Mouse (Mus musculus): ENCODE results near the gene Med12l. TPM values are rescaled to one million over a fixed set of nuclear protein-coding genes. Genes with fewer than 3 reads are reported as not detected.

Gene Med12l
- total and polyA plus RNA-seq, 2 experiments from 2014 or later, result 2.1 to 19.2 TPM

DNA sequence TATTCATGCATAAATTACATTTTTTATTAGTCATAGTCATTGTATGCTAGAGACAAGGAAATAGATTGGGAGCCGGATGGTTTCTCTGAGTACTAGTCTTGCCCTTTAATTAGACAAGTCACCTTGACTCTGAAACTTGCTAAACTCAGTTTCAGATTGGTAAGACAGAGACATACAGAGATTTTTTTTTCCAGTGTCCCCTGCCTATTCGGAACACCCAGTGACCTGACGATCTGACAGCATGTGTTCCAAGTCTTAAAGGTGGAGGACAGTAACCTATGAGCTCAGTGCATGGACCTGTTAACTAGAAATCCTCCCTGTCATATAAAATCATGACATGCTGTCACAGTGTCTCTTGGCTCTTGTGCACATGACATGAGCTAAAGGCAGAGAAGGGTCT lies 123.9 kb downstream of the Med12l start:
- Histone ChIP-seq H3K27ac (ENCODE audit: low read depth, low read length) (no peak overlapping the region), H3K4me3 (ENCODE audit: low read depth, low read length) (no peak overlapping the region), H3K27me3 (ENCODE audit: insufficient read depth, low read length) (no peaks in the 10 kb centered on the region), H3K36me3 (ENCODE audit: insufficient read depth) (no peaks in the 10 kb centered on the region), H3K4me1 (ENCODE audit: insufficient read depth) (no peaks in the 10 kb centered on the region), H3K9ac (no peak overlapping the region), H3K9me3 (ENCODE audit: low read length) (no peaks in the 10 kb centered on the region), H3K4me2 (ENCODE audit: low read depth) (no peak overlapping the region)
- no peak for TF ChIP-seq CTCF (IDR thresholded peaks at IDR 0.05; ENCODE audit: low read depth)
- ATAC-seq, result no peak
- WGBS, result 84% methylated on average over 3 of the region's 3 CpGs
- DNase-seq, result no peak

DNA sequence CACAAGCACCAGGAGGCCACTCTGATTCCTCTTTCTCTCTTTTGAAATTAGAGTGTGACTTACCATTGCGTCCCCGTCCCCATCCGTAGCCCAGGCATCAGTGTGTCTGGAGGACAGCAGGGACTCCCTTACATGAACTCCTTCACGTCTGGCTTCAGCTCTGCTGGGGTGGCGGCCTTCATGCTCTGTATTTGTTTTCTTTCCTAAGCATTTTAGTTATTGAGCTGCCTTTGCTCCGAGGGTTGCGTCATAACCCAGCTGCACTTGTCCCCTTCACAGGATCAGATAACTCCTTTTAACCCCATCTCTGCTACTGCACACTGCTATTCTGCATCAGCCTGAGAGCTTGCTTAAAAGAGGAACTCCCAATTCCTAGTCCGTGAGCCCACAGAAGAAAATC lies 124.8 kb downstream of the Med12l start:
- Histone ChIP-seq H3K4me1 (ENCODE audit: insufficient read depth) (no peaks in the 10 kb centered on the region), H3K9ac (no peak overlapping the region), H3K9me3 (ENCODE audit: low read length) (no peaks in the 10 kb centered on the region), H3K27me3 (ENCODE audit: insufficient read depth, low read length) (no peaks in the 10 kb centered on the region), H3K27ac (ENCODE audit: low read depth, low read length) (no peak overlapping the region), H3K36me3 (ENCODE audit: insufficient read depth) (no peaks in the 10 kb centered on the region), H3K4me3 (ENCODE audit: low read depth, low read length) (no peak overlapping the region), H3K4me2 (ENCODE audit: low read depth) (no peak overlapping the region)
- ATAC-seq, result no peak
- no peak for TF ChIP-seq CTCF (IDR thresholded peaks at IDR 0.05; ENCODE audit: low read depth)
- DNase-seq, result no peak
- WGBS, result 78% methylated on average over 8 of the region's 8 CpGs

DNA sequence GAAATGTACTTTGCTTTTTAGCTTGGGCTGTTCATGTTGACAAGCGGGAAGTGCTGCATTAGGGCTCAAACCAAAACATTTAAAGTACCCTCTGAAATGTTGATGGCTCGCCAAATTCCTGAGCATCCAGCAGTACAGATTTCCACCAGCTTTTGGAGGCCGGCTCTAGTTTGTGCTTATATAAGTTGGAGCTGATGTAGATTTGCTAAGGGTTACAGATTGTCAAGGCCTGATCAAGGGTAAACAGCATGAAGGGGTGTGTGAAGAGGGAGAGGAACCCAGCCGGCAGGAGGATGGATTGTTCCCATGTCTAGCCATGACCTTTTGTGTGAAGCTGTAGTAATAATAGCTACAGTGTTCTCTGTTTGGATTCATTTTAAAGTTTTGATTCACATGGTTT lies 125.5 kb downstream of the Med12l start:
- Histone ChIP-seq H3K9ac (no peak overlapping the region), H3K4me1 (ENCODE audit: insufficient read depth) (no peaks in the 10 kb centered on the region), H3K4me3 (ENCODE audit: low read depth, low read length) (no peak overlapping the region), H3K27ac (ENCODE audit: low read depth, low read length) (no peak overlapping the region), H3K27me3 (ENCODE audit: insufficient read depth, low read length) (no peaks in the 10 kb centered on the region), H3K36me3 (ENCODE audit: insufficient read depth) (no peaks in the 10 kb centered on the region), H3K9me3 (ENCODE audit: low read length) (no peaks in the 10 kb centered on the region), H3K4me2 (ENCODE audit: low read depth) (no peak overlapping the region)
- no peak for TF ChIP-seq CTCF (IDR thresholded peaks at IDR 0.05; ENCODE audit: low read depth)
- WGBS, result 77% methylated on average over 4 of the region's 4 CpGs
- ATAC-seq (no peak), DNase-seq (no peak)

DNA sequence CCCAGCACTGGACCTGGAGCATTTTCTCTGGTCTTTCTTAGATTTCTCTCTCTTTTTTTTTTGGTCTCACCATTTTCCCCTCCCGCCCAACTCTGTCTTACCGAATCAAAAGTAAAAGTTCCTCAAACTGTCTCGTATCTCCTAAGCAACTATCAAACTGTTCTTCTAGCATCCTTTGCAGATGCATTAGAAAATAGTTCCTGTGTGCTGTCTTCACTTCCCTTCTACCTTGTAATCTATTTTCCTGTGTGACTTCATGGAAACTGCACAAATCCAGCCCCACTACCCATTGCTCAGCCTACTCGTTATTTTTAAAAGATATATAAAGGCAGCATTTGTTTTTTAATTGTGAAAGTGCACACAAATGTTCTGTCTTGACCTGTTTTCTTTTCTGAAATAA lies 126.3 kb downstream of the Med12l start:
- Histone ChIP-seq H3K9me3 (ENCODE audit: low read length) (no peaks in the 10 kb centered on the region), H3K27me3 (ENCODE audit: insufficient read depth, low read length) (no peaks in the 10 kb centered on the region), H3K4me3 (ENCODE audit: low read depth, low read length) (no peak overlapping the region), H3K27ac (ENCODE audit: low read depth, low read length) (no peak overlapping the region), H3K4me1 (ENCODE audit: insufficient read depth) (no peaks in the 10 kb centered on the region), H3K9ac (no peak overlapping the region), H3K4me2 (ENCODE audit: low read depth) (no peak overlapping the region), H3K36me3 (ENCODE audit: insufficient read depth) (no peaks in the 10 kb centered on the region)
- ATAC-seq, result no peak
- TF ChIP-seq CTCF (IDR thresholded peaks at IDR 0.05; ENCODE audit: low read depth), result no peak
- WGBS, result 89% methylated on average over 4 of the region's 4 CpGs
- DNase-seq, result no peak

DNA sequence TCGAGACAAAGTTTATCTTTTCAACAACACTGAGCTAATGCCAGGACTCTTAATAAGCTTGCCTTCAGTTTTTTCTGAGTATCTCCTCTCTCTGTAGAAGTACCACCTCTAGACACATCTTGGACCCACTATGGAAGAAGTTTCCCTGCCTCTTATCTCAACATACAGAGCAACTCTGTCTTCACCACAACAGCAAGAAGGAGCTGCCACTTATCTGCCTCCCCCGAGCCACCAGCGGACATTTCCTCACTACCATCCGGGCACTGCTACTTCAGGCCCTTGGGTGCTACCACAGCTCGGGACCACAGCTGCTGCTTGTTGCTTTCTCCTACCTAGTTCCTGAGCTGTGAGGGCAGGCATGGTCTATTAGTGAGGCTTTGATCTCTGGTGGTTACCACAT lies 127.6 kb downstream of the Med12l start:
- 90% methylated on average over 5 of the region's 5 CpGs for WGBS

DNA sequence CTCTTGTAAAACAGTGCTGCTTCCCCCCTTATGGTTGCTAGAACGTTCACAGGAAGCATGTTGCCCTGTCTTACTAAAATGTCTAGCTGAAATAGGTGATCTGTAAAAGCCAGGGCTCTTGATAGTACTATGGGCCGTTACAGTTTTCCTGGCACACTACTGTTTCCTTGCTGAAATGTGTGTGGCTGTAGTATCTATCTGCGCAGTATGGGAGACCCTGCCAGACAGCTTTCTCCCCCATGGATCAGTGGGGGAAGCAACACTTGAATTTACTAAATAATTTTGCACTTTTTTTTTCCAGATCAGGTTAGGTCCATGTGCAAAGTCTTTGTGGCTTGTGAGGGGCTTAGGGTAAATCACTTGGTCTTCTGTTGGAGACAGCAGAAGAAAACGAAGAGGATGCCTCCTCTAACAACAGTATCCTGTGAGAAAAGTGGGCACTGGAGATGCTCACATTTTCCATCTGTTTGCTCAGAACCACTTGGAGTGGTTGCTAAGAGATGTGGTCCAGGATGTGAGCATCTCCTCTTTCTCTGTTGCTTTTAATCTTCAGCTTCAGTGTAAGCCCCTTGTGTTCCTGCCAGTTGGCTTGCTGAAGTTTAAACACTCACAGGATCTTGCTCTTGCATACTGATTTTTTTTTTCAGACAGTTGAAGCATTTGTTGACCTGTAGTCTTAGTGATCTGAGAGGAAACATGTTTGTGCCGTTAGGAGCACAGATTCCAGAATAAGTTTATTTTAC lies 130.5 kb downstream of the Med12l start:
- Histone ChIP-seq H3K4me3 (ENCODE audit: low read depth, low read length) (no peak overlapping the region), H3K36me3 (ENCODE audit: insufficient read depth) (no peaks in the 10 kb centered on the region), H3K27ac (ENCODE audit: low read depth, low read length) (no peak overlapping the region), H3K9ac (no peak overlapping the region), H3K4me1 (ENCODE audit: insufficient read depth) (no peaks in the 10 kb centered on the region), H3K27me3 (ENCODE audit: insufficient read depth, low read length) (no peaks in the 10 kb centered on the region), H3K4me2 (ENCODE audit: low read depth) (no peak overlapping the region), H3K9me3 (ENCODE audit: low read length) (no peaks in the 10 kb centered on the region)
- WGBS, result 65% methylated on average over 5 of the region's 5 CpGs
- no peak for TF ChIP-seq CTCF (IDR thresholded peaks at IDR 0.05; ENCODE audit: low read depth)
- DNase-seq (peak; percentile 20), ATAC-seq (peak; percentile 82)

More for the DNA sequence above, 127.6 kb downstream of the Med12l start:
- Histone ChIP-seq H3K4me2 (ENCODE audit: low read depth) (no peak overlapping the region), H3K36me3 (ENCODE audit: insufficient read depth) (no peaks in the 10 kb centered on the region), H3K9ac (no peak overlapping the region), H3K27me3 (ENCODE audit: insufficient read depth, low read length) (no peaks in the 10 kb centered on the region), H3K4me3 (ENCODE audit: low read depth, low read length) (no peak overlapping the region), H3K9me3 (ENCODE audit: low read length) (no peaks in the 10 kb centered on the region), H3K4me1 (ENCODE audit: insufficient read depth) (no peaks in the 10 kb centered on the region), H3K27ac (ENCODE audit: low read depth, low read length) (no peak overlapping the region)
- ATAC-seq (no peak), DNase-seq (no peak)
- no peak for TF ChIP-seq CTCF (IDR thresholded peaks at IDR 0.05; ENCODE audit: low read depth)

DNA sequence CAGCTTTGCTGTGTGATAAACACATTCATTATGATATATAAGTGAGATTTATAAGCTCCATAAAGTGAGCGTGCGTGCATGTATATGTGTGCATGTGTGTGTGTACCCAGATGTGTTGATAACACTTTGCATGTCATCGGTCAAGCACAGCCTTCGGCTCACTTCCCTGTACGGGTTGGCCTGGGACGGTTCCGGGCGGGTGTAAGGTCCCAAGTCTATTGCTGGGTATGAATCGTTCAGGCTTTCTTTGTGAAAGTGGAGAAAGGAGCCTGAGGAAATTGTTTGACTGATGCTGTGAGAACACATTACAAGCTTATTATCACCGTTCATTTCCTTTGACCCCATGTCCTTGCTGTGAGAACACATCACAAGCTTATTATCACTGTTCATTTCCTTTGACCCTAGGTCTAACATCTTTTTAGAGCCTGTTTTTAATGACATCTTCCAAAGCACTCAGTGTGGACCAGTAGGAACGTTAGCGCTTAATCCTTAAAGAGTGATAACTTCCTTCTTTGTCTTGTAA lies 133.4 kb downstream of the Med12l start:
- 76% methylated on average over 12 of the region's 12 CpGs for WGBS
- ATAC-seq (peak; percentile 14; the same call in 1 of the 2 replicates), DNase-seq (no peak)
- TF ChIP-seq CTCF (IDR thresholded peaks at IDR 0.05; ENCODE audit: low read depth), result no peak
- H3K9me3 ChIP-seq (ENCODE audit: low read length), result no peaks in the 10 kb centered on the region
- no peaks in the 10 kb centered on the region for H3K27me3 ChIP-seq (ENCODE audit: insufficient read depth, low read length)
- no peak overlapping the region for H3K4me2 ChIP-seq (ENCODE audit: low read depth)
- no peaks in the 10 kb centered on the region for H3K4me1 ChIP-seq (ENCODE audit: insufficient read depth)
- H3K9ac ChIP-seq, result no peak overlapping the region
- H3K36me3 ChIP-seq (ENCODE audit: insufficient read depth), result no peaks in the 10 kb centered on the region
- H3K27ac ChIP-seq (ENCODE audit: low read depth, low read length), result no peak overlapping the region
- no peak overlapping the region for H3K4me3 ChIP-seq (ENCODE audit: low read depth, low read length)

All from forebrain, postnatal 0 days (tissue).